Mouse (Mus musculus): ENCODE measurements around the gene Abca2. TPM values are rescaled to one million over a fixed set of nuclear protein-coding genes. Genes with fewer than 3 reads are reported as not detected.

Abca2 gene
- total RNA-seq, 4 experiments from 2014 or later = 14.6 to 19.4 (median 16.0) TPM

DNA sequence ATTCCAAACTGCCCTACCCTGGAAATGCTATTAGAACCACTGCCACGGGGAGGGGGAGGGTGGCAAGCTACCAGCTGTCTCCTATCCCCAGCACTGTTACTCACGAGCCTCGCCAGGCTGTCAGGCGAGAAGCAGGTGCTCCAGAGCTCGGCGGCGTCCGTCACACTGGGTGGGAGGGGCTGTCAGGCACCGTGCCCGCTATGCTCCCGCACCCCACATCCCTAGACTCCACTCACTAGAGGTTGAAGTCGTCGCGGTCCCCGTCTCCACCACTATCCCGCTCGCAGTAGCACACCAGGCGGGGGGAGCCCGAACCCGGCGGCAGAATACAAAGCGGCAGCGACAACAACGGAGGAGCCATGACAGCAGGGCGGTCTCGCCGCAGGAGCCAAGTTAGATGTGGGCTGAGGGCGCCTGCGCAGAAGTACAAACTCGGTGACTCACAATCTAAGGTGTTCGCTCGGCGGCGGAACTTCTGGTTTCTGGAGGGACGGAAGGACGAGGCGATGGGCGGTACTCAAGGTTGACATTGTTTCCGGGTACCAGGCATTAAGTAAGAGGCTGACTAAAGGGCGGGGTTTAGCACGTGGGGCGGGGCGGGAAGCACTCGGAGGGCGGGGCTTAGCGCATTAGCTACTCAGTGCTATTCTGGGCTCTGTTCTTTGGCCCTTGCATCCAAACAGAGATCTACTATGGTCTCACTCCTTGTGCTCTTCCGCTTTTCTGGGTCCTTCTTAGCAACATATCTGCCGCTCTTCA, 32.2 kb downstream of the Abca2 start, which contains the start of gene Paxx:
Gene Paxx (minus strand): TSS at position 544 of the 759 bp plus-strand sequence.
- DNase-seq (ENCODE audit: low spot score in 2 of 2) = peak; percentile 83 to 93

DNA sequence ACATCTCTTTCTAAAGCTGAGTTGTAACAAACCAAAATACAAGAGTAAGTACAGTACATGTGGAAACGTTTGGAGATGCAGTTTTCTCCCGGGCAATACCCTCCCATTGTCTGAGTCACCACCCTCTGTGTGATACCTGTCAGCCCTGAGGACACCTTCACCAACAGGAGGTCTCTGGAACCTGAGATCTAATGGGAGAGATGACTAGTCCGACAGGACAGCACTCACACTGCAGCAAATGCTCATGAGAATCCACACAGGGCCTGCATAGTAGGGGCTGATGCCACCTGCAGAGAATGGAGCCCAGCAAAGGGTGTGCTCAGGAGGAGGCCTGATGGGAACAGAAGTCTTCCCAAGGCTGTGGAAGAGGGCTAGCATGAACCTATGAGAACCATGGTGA, 32.9 kb downstream of the Abca2 start:
- no peak for DNase-seq (ENCODE audit: low spot score in 2 of 2)

DNA sequence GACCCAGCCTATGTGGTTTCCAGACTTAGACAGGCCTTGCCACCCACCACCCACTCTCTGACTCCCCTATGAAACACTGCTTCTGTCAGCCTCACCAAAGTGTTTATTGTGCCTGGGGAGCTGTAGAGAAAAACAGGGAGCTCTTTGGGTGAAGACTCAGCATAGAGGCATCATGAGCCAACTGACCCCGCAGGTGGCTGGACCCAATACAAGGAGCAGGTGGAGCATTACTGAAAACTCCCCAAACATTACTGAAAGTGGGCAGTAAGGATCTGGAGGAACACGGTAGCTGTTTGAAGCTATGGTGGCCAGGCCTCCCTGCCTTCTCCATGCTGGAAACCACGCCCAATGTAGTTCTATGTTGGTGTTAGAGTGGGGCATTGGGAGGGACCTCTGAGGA, 35.1 kb downstream of the Abca2 start:
- no peak for DNase-seq (ENCODE audit: low spot score in 2 of 2)

- DNase-seq (ENCODE audit: low spot score in 2 of 2) = no peak
Measured at GRCm38 (mm10) chr2:25465256-25465655, 36.8 kb downstream of the Abca2 start.

- no peak for DNase-seq (ENCODE audit: low spot score in 2 of 2)
Measured at GRCm38 (mm10) chr2:25465816-25466635, 37.5 kb downstream of the Abca2 start.

- no peak for DNase-seq (ENCODE audit: low spot score in 2 of 2)
Measured at GRCm38 (mm10) chr2:25467606-25468303, 39.3 kb downstream of the Abca2 start.

DNA sequence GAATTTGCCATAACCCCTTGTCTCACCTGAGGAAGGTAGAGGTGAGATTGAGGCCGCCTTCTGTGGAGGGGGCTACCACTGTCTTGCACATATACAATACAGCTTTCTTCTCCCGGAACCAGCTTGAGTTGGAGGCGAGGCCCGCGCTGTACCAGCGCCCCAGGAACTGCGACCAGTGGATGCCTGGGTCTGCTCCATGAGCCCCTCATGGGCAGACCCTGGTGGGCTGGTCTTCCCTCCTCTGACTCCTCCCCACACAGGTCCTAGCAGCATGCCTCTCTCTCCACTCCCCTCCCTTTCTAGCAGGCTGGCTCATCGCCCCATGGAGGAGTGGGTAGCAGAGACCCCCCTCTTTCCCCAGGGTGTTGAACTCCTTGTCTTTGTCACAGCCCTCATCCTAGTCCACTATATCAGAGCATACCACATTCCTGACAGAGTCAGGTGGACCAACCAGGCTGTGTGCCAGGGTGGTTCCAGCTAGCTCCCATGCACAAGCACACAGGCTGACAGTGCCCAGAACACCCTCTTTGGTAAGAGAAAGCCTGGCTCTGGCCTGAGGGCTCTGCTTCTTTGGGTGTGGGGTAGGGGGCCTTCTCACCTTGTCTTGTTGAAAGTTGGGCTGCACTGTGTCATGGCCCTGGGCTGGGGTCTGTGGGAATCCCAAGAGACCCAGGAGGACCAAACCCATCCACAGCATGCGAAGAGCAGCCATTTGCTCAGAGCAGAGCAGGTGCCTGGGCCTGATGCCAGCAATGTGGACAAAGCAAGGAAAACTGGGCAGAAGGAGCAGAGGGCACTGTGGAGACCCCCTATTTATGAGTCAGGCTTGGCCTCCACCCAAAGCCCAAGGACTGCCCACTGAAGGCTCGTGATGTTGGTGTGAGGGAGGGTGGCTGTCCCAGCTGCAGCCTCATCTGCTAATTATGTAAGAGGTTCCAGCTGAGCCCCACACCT, 40.7 kb downstream of the Abca2 start:
- DNase-seq (ENCODE audit: low spot score in 2 of 2) = no peak

DNA sequence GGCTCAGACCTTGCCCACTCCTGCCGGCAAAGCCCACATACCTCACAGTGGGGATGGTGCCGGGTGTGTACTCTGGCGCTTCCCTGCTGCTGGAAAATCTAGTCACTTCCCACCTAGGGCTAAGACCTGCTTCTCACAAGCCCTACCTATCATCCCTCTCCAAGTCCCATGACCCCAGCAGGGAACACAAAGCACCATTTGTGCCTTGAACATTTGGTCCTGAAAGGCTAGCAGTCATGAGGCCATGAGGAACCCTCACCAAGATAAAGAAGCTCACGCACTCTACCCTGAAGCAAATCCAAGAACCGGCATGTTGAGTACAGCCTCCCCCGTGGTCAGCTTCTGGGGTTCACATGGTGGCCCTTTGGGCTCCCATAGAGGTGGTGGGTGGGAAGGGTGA, 41.5 kb downstream of the Abca2 start, which contains the start of gene Ptgds:
Gene Ptgds (minus strand): TSS at position 78 of the 400 bp plus-strand sequence.
- no peak for DNase-seq (ENCODE audit: low spot score in 2 of 2)

GRCm38 (mm10) chr2:25472550-25472949, 44.0 kb downstream of the Abca2 start:
- DNase-seq (ENCODE audit: low spot score in 2 of 2) = no peak

DNA sequence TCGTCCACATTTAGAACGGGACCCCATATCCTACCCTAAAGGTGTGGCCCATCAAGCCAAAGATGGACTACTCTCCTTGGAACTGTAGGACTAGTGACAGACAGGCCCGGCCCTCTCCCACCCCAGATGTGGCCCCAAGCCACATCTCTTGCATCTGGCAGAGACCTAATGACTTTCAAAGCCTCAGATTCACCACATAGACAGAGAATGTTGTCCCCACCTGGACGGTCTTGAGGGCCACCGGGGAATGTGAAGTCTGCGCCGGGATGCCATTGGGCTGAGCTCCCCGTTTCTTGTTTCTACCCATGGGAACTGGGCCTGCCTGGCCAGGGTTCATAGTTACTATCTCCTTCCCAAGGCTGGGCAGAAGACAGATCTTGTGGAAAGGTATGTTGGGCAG, 49.0 kb downstream of the Abca2 start:
- DNase-seq (ENCODE audit: low spot score in 2 of 2) = no peak

DNA sequence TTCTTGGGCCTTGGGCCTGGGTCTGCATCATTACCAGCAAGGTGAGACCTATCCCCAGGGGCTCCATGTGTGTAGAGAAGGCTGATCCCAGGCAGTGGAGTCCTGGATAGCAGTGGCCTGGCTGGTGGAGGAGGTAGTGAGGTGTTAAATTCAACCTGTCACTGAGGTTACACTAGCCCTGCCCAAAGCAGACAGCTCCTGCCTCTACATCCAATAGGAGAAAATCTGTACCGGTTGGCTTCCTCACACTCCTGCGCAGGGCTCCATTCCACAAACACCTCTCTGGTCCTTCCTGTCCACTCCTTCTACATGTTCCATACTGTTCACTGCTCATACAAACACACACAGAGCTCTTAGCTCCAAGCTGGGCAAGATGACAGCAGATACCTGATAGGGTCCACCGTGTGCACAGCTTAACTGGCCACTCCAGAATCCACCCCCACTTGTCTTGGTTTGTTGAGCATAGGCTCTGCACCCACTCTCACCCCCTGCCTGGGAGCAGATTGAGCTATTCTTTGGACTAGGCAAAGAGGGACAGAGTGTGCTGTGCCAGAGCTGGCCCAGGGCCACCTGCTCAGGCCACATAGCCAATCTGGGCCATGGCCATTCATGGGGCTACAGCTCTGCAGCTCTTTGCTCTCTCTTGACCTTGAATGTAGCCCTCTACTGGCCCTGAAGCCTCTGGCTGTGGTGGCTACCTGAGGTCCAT, 49.6 kb downstream of the Abca2 start:
- peak; percentile 55 to 59 for DNase-seq (ENCODE audit: low spot score in 2 of 2)

- no peak for DNase-seq (ENCODE audit: low spot score in 2 of 2)
Measured at GRCm38 (mm10) chr2:25479551-25480311, 51.2 kb downstream of the Abca2 start.

DNA sequence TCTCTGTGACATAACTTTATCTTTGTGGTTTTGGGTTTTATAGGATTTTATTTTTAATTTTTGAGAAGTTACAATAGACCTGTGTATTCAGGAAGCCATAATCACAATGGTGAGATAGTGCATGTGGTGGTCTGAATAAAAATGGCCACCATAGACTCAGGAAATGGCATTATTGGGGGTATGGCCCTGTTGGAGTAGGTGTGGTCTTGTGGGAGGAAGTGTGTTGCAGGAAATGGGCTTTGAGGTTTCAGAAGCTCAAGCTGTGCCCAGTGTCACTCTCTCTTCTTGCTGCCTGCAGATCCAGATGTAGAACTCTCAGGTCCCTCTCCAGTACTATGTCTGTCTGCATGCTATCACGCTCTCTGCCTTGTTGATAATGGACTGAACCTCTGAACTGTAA, 52.0 kb downstream of the Abca2 start:
- no peak for DNase-seq (ENCODE audit: low spot score in 2 of 2)

- no peak for DNase-seq (ENCODE audit: low spot score in 2 of 2)
Measured at GRCm38 (mm10) chr2:25482969-25483368, 54.5 kb downstream of the Abca2 start.

GRCm38 (mm10) chr2:25484901-25485647, 56.6 kb downstream of the Abca2 start:
- no peak for DNase-seq (ENCODE audit: low spot score in 2 of 2)

- DNase-seq (ENCODE audit: low spot score in 2 of 2) = no peak
Measured at GRCm38 (mm10) chr2:25487965-25488670, 59.6 kb downstream of the Abca2 start.

DNA sequence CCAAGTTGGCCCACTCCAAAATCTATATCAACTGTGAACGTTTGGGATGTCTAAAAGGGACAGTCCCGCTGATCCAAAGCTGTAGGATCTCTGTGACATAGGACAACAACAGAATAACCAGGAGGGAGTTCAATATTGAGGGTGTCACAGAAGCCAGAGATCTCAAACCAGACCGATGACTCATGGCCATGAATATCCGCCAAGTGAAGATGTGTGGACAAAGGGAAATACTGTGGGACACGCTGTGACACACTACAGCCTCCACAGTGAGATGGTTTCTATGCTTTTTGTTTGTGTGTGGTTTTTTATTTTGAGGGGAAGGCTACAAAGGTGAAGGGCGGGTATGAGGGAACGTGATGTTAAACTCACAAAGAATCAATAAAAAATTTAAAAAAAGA, 60.2 kb downstream of the Abca2 start:
- no peak for DNase-seq (ENCODE audit: low spot score in 2 of 2)

DNA sequence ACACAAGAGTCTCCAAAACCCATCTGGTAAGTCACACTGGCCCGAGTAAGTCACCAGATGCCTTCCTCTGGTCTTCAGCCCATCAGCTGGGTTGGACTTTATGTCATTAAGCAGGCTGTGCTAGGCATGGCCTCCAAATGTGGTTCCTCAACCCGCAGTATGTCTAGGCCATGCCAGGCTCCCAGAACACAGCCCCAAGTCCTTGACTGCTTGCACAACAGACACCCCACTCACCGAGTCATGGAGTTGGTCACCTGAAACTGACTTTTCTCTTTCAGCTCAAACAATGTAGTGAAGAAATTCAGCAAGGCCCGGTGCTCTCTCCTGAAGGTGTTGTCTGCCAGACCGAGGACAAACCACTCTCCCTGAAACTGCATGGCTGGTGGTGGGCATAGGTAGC, 64.5 kb downstream of the Abca2 start:
- DNase-seq (ENCODE audit: low spot score in 2 of 2) = no peak
